Mouse (Mus musculus) small intestine, adult 2 months (tissue): ENCODE measurements at regions not wholly inside any gene's neighbourhood (a gene's known extent, or its start where the extent isn't known, plus 50 kb on each side); places are given as distances from the start of the nearest gene placed in this dataset.

Experiments
- H3K27ac ChIP-seq: fragments of 200-500 bp; 2 replicates; pipeline ENCODE4 v1.5.1; 2012; ENCODE audit warnings: low read depth, low read length, control low read depth, inconsistent platforms; ENCODE audit not compliant: insufficient read depth
- H3K27me3 ChIP-seq: fragments of 200-500 bp; 2 replicates; pipeline ENCODE4 v1.6.1; 2012; ENCODE audit warnings: mild to moderate bottlenecking, moderate library complexity, low read length, inconsistent platforms; ENCODE audit not compliant: control insufficient read depth, insufficient read depth
- H3K36me3 ChIP-seq: fragments of 200-500 bp; 2 replicates; pipeline ENCODE4 v1.6.1; 2012; ENCODE audit warnings: mild to moderate bottlenecking, low read length, control low read depth, inconsistent platforms; ENCODE audit not compliant: control insufficient read depth, insufficient read depth
- H3K4me1 ChIP-seq: fragments of 200-500 bp; 2 replicates; pipeline ENCODE4 v1.6.1; 2012; ENCODE audit warnings: low read length, inconsistent platforms, mixed read lengths; ENCODE audit not compliant: control insufficient read depth, insufficient read depth, insufficient read length
- H3K4me3 ChIP-seq: fragments of 200-500 bp; 2 replicates; pipeline ENCODE4 v1.5.1; 2012; ENCODE audit warnings: low read depth, mild to moderate bottlenecking, control low read depth, inconsistent platforms, low read length, moderate library complexity
- CTCF ChIP-seq: fragments of 200-500 bp; IDR thresholded peaks from 2 replicates; pipeline ENCODE4 v1.5.1; 2012; ENCODE audit warnings: low read depth, mild to moderate bottlenecking, control low read depth, inconsistent platforms, low read length, moderate library complexity, mixed read lengths; ENCODE audit not compliant: insufficient replicate concordance, insufficient read length; ENCODE audit errors: extremely low read depth
- POLR2A ChIP-seq: fragments of 200-500 bp; IDR thresholded peaks from 2 replicates; pipeline ENCODE4 v1.6.1; 2012; ENCODE audit warnings: low read depth, mild to moderate bottlenecking, control low read depth, inconsistent platforms, low read length, moderate library complexity
- WGBS: fragments of 180-500 bp; shearing (Covaris S2); methylation state at CpG from one replicate; pipeline ENCODE4 v1.1.7; 2018; 5-methylcytosine and 5-hydroxymethylcytosine counted together

- TF ChIP-seq CTCF (no peak), POLR2A (no peak)
- H3K36me3 ChIP-seq = no peaks in the 10 kb centered on the region
- WGBS = 53% methylated on average over 4 of the region's 4 CpGs
- H3K4me3 ChIP-seq = no peak overlapping the region
- H3K27ac ChIP-seq = no peak overlapping the region
- H3K27me3 ChIP-seq = no peaks in the 10 kb centered on the region
- H3K4me1 ChIP-seq = peaks cover 6% of the 10 kb centered on the region; the same call in 1 of the 2 replicates
These were observed 56.1 kb upstream of the Ep300 start for GRCm38 (mm10) chr15:81529002-81529401.

DNA sequence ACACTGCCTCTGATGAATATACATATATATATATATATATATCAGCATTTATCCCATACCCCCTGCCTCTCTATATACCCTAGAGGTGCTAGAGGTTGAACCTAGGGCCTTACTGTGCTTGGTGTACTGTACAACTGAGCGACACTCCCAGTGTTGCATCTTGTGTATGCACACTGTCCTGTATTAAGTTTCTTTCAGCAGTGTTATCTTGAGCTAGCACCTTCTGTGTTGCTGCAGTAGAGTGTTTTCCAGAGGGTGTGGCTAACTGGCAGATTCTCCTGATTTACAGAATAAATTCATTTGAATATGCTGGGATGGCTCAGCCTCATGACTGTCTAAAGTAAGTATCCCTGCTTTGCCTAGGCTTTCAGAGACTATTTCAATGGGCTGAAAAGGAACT, 54.7 kb upstream of the Ep300 start:
- Histone ChIP-seq H3K4me1 (peaks cover 6% of the 10 kb centered on the region; the same call in 1 of the 2 replicates), H3K4me3 (no peak overlapping the region), H3K27me3 (no peaks in the 10 kb centered on the region), H3K27ac (no peak overlapping the region), H3K36me3 (no peaks in the 10 kb centered on the region)
- 100% methylated on average over 1 of the region's 1 CpGs for WGBS
- TF ChIP-seq POLR2A (no peak), CTCF (no peak)

DNA sequence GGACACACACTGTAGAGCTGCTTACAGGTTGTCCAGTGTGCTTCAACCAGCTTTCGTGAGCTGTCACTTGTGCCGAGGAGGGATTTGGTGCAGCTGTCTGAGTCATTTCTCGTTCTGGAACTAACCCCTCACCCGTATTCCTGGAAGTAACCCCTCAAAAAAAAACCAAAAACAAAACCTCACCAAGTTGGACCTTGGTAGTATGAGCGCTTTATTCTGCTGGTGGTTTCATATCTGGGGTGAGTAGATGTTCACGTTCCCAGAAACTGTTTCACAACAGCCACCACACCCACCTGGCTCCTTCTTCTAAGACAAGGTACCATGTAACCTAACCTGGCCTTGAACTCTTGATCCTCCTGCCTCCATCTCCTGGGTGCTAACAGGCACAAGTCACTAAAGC, 50.6 kb upstream of the Ep300 start:
- Histone ChIP-seq H3K27me3 (no peaks in the 10 kb centered on the region), H3K4me3 (no peak overlapping the region), H3K27ac (peak overlapping the region; percentile 10; the same call in 1 of the 2 replicates), H3K36me3 (no peaks in the 10 kb centered on the region), H3K4me1 (no peaks in the 10 kb centered on the region)
- TF ChIP-seq CTCF (no peak), POLR2A (no peak)
- 58% methylated on average over 6 of the region's 6 CpGs for WGBS
